Mouse (Mus musculus) cerebellum, adult 18-20 months (tissue): ENCODE data around the gene Fras1.

Source experiments
- DNase-seq, 2 experiments: peaks; one replicate each; pipeline ENCODE4 v3.0.0; 2021

Gene Fras1

GRCm38 (mm10) chr5:96373567-96373985 lies at the start of gene Fras1:
Fras1 (plus strand) TSS chr5:96373955.
- DNase-seq, result peak in 1 of 2 experiments; percentile 2

- no peak for DNase-seq
Measured at GRCm38 (mm10) chr5:96331048-96331737, 42.6 kb upstream of the Fras1 start.

GRCm38 (mm10) chr5:96331738-96332070 lies 42.1 kb upstream of the Fras1 start:
- no peak for DNase-seq

GRCm38 (mm10) chr5:96333963-96334362 lies 39.8 kb upstream of the Fras1 start:
- DNase-seq, result no peak

GRCm38 (mm10) chr5:96340564-96340963 lies 33.2 kb upstream of the Fras1 start:
- DNase-seq, result no peak

- DNase-seq, result no peak
Measured at GRCm38 (mm10) chr5:96344983-96345382, 28.8 kb upstream of the Fras1 start.

- DNase-seq, result no peak
Measured at GRCm38 (mm10) chr5:96351963-96352362, 21.8 kb upstream of the Fras1 start.

- no peak for DNase-seq
Measured at GRCm38 (mm10) chr5:96363950-96364349, 9.8 kb upstream of the Fras1 start.

GRCm38 (mm10) chr5:96365590-96365989 lies 8.2 kb upstream of the Fras1 start:
- no peak for DNase-seq

GRCm38 (mm10) chr5:96367260-96367659 lies 6.5 kb upstream of the Fras1 start:
- no peak for DNase-seq

- DNase-seq, result no peak
Measured at GRCm38 (mm10) chr5:96373106-96373505, 649 bp upstream of the Fras1 start.

- DNase-seq, result peak; percentile 16 to 45
Measured at GRCm38 (mm10) chr5:96373986-96374901, 489 bp downstream of the Fras1 start.

- DNase-seq, result no peak
Measured at GRCm38 (mm10) chr5:96375391-96375831, 1.7 kb downstream of the Fras1 start.

GRCm38 (mm10) chr5:96376216-96376615 lies 2.5 kb downstream of the Fras1 start:
- DNase-seq, result no peak

- no peak for DNase-seq
Measured at GRCm38 (mm10) chr5:96386138-96386933, 12.6 kb downstream of the Fras1 start.

GRCm38 (mm10) chr5:96388306-96388705 lies 14.6 kb downstream of the Fras1 start:
- no peak for DNase-seq

- DNase-seq, result no peak
Measured at GRCm38 (mm10) chr5:96389963-96390623, 16.3 kb downstream of the Fras1 start.

GRCm38 (mm10) chr5:96391086-96391485 lies 17.3 kb downstream of the Fras1 start:
- no peak for DNase-seq

GRCm38 (mm10) chr5:96394947-96395346 lies 21.2 kb downstream of the Fras1 start:
- no peak for DNase-seq

- DNase-seq, result no peak
Measured at GRCm38 (mm10) chr5:96395786-96396650, 22.3 kb downstream of the Fras1 start.

- DNase-seq, result no peak
Measured at GRCm38 (mm10) chr5:96402555-96402954, 28.8 kb downstream of the Fras1 start.
